Mouse (Mus musculus) fat pad, adult 2 months (tissue): ENCODE results near the gene Akap13.
A peak's percentile ranks its signal among the peaks of the same experiment; 100 is the strongest.
"Not testable (repeated sequence)": the region's sequence is repeated elsewhere in the genome, so short reads cannot be mapped to it uniquely, and the experiment has no call there.

Source experiments
- DNase-seq: peaks from one replicate; pipeline ENCODE4 v3.0.0-alpha.2; 2011; ENCODE audit warnings: low read depth, low spot score; ENCODE audit errors: extremely low read depth

The Akap13 gene

DNA sequence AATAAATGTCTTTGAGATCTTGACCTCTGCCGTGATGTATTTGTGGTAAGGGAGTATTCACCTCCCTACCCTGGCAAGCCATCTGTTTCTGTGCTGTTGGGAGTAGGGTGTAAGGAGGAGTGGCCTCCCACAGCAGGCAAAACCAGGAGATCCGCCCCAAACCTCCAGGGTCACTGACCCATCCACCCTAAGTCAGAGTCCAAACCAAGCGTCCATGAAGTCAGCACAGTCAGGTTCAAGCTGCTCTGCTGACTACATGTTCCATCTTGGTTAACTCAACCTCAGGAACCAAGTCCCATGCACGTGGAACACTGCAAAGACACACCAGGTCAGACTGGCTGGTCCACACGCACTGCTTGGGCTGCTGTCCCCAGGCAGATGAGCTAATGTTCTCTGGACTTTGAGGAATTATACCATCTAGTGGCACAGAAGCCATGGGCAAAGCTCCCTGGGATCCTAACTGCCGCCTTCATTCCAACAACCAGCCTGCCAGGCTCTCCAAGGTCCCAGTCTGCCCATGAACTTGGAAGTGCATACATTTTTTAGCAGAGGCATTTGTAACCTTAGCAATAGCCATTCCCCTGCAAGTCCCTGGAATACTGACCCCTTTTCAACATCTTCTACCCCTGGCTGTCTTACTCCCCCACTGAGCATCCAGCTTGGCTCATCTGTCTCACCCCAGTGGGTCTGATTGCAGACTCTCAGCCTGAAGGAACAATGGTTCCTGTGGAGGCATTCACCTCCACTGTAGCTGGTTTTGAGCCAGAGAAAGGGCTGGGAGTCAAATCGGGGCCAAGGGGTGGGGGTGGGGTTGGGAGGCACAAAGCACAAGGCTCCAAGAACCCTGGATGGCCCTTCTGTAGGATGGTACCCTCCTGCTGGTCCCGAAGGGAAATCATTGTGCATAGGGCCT is 299.5 kb downstream of the Akap13 start:
- DNase-seq: no peak

DNA sequence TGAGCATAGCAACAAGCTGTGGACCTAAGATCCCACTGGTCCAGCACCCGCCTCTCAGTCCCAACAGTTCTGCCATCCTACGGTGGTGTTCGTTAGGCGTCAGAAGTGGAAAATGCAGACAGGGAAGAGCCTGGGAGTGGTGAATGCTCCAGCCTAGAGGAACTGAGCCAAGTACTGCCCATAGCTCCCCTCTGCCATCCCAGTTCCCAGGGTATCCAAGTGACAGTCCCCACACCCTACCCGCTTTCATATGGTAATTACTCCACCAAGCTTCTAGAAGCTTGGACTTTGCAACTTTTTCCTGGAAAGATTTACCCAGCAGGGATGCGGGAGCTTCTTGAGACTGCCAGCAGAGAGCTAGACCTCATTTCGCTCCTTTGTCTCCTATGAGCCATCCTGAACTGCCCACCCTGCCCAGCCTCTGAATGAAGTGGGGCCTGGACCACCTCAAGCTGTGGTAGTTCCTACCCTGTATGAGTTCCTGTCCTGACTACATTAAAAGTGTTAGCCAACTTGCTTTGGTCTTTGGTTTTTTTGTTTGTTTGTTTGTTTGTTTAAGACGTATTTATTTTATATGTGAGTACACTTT is 300.6 kb downstream of the Akap13 start:
- no peak for DNase-seq

DNA sequence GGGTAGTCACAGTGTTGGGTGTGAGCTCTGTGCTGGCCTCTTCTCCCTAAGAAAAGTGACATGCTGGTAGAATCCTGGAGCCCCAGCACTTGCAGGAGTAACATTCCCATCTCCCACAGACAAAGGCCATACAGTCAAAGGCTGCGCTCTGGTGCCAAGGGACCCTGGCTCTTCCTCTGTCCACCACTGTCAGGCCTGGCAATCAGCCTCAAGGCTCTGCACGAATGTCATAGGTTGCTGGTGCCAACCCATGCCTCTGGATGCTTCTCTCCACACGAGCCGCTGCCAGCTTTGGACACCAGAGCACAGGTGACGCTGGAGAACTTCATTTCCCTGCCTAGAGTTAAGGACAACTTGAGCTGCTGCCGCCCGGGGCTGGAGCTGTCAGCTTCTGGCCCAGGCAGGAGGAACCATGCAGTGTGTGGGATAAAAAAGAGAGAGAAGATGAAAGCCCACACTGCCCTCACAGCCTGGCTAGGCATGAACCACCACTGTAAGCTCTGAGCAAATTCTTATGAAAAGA is 304.7 kb downstream of the Akap13 start:
- DNase-seq: no peak

DNA sequence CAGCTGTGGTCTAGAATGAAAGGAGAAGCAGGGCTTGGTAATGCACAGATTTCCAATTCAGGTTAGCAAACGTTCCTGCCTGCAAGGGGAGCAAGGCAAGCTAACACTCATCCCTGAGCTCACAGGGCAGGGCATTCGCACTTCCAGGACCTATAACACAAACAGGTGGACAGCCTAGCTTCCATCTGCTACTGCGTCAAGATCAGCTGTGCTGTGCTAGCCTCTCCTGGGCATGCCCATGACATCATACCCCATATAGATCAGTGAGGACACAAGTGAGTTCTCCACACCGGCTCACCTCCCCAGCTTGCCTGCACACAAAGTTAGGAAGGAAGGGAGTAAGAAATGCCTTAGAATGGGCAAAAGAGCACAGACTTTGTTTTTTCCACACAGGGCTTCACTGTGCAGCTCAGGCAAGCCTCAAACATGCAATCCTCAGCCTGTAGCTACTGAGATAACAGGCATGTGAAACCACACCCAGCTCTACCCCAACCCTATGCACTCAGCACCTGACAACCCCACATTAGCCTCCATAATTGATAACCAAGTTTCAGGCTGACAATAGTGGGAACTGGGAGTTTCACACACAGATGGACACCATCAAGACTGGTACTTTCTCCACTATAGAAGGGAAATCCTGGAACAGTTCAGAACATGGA is 305.5 kb downstream of the Akap13 start:
- not testable (repeated sequence) for DNase-seq

DNA sequence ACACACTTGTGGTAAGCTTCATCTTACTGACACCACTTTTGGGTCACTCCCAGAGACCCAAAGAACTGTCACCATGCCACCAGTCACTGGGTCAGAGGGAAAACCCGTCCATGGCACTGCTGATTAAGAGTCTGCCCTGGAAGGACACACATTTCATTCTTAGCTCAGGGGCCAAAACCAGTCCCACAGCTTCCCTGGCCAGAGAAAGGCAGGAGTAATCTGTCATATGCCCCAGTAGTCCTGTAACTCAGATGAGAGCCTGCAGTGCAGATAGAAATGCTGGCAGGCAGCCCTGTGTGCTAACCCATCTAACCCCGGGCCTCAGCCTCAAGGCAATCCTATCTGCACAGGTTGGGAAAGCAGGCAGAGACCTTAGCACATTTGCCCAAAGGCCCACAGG is 306.9 kb downstream of the Akap13 start:
- peak; percentile 28 for DNase-seq

DNA sequence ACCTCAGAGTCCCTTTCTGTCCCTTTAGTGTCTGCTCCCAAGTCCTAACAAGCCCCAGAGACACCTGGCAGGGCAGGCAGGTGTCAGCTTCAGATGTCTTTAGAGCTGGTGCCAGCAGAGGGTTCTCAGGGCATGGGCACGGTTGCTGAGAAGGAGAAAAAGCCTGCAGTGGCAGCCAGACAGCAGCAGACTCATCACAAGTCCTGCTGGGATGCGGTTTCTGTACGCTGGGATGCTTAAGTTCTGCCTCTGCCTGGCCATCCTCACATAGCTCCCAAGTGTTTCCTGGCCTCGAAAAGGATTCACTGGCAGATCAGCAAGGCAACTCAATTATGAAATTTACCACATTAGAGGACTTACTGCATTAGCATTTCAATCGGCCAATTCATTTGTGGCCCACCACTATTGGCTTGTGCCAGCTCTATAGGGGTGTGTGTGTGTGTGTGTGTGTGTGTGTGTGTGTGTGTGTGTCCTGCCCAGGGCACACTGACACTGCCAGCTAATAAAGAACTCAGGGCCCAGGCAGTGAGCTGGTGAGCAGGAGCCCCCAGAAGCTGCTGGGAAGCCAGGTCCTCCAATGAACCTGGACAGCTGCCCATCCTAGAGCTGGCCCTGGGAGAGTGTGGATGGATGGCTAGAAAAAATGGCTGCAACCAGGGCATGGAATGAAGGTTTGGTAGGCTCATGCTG is 311.9 kb downstream of the Akap13 start:
- not testable (repeated sequence) for DNase-seq

DNA sequence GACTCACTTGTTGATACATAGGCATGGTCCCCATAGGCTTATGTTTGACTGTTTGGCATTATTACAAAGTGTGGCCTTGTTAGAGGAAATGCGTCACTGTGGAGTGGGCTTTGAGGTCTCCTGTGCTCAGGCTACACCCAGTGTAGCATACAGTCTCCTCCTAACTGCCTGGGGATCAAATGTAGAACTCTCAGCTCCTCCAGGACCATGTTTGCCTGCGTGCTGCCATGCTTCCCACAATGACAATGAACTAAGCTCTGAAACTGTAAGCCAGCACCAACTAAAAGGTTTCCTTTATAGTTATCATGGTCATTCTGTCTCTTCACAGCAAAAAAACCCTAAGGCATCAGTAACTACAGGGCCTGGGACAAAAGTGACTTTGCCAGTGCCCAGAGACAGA is 312.8 kb downstream of the Akap13 start:
- DNase-seq: no peak

DNA sequence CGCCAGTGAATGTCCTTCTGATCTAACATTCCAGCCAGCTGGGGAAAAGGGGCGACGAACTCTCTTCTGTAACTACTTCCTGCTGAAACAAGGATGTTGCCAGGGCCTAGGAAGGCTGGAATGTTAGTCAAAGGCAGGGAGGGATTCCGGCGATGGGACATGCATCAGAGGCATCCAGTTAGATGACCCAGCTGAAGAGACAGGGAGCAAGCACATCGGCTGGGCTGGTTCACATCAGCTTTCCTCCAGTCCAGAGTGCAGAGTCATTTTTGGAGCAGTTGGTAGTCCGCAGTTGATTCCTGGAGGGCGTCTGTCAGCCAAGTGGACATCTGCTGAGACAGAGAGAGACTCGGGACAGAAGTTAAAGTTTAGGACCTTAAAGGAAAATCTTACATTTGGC is 314.6 kb downstream of the Akap13 start:
- no peak for DNase-seq

DNA sequence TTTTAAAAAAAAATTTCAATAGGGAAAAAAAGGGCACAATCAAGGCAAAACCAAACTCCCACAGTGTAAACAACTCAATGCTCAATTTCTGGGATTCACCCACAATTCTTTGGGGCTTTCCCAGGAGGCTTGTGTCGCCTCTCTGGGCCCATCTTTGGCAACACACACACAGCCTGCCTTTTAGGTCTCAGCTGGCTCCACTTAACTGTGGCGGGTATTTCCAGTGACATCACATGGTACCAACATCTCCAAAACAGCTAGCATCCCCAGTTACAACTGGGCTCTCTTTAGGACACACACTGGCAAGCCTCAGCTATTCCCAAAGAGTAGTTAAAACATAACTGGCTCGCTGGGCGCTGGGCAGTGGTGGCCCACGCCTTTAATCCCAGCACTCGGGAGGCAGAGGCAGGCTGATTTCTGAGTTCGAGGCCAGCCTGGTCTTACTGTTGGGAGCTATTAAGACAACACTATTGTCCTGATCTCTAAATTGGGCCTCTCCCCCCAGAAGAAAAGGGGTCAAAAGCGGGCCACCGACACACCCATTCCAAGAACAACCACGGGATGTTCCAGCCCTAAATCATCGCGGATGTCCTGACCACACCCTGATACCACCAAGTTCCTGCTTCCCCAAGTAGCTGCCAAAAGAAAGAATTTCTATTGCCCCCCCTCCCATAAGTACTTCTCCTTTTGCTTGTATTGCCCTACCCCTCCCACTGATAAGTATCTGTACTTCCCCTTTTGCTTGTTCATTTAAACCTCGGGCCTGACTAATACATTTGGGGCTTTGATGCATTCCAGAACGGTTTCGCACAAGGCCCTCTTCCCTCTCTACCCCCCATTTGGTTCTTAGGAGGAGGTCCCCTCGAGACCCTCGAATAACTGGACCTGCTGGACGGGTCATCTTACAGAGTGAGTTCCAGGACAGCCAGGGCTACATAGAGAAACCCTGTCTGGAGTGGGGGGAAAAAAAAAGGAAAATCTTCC is 319.1 kb downstream of the Akap13 start:
- not testable (repeated sequence) for DNase-seq

DNA sequence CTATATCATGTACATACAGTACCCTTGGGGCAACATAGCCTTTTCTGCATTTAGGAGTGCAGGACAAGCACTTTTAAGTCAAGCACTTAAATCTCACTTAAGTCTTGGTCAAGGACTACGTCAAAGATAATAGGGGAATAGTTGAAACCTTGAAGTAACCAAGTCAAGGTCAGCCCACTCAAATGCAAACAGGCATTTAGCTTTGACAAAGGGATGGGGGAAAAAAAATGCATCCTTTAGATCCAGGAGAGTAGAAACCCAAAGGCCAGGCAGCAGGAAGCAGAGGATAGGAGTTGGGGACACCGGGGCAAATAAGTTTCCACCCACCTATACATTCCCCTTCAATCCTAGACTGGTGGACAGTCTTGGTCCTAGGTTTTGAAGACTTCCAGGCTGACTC is 322.7 kb downstream of the Akap13 start:
- DNase-seq: no peak

DNA sequence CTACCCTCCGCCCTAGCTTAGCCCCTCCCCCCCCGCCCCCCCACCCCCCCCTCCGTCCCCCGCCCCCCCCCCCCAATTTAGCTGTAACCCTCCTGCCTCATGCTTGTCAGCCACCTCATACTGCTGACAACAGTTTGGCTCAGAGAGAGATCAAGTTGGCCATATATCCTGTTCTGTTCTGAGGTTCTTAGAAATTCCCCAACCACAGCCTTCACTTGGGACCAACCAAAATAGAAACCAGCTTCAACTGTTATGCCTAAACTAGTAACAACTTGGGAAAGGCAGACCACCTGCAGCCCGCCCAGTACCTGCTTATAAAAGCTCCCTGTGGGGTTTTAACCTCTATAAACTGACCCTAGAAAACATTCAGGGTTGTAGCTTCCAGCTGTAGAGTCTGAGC is 325.5 kb downstream of the Akap13 start:
- no peak for DNase-seq

DNA sequence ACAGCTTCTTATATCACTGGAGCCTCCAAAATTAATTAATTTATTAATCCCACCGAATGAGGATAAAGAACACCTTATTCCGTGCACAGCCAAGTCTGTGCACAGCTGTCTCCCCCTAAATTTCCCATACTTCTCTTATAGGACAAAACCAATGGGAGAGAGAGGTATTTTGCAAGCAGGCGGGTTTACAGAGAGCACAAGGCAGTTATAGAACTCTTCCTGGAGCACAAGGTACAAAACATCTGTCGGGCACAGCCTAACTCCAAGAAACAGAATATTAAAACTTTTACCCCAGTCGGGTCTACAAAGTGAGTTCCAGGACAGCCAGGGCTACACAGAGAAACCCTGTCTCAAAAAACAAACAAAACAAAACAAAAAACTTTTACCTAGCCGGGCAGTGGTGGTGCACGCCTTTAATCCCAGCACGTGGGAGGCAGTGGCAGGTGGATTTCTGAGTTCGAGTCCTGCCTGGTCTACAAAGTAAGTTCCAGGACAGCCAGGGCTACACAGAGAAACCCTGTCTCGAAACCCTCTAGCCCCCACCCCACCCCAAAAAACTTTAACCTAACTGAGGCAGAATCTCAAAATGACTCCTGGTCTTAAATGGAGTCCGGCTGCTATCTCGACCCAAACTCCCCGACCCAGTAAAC is 326.1 kb downstream of the Akap13 start:
- no peak for DNase-seq

DNA sequence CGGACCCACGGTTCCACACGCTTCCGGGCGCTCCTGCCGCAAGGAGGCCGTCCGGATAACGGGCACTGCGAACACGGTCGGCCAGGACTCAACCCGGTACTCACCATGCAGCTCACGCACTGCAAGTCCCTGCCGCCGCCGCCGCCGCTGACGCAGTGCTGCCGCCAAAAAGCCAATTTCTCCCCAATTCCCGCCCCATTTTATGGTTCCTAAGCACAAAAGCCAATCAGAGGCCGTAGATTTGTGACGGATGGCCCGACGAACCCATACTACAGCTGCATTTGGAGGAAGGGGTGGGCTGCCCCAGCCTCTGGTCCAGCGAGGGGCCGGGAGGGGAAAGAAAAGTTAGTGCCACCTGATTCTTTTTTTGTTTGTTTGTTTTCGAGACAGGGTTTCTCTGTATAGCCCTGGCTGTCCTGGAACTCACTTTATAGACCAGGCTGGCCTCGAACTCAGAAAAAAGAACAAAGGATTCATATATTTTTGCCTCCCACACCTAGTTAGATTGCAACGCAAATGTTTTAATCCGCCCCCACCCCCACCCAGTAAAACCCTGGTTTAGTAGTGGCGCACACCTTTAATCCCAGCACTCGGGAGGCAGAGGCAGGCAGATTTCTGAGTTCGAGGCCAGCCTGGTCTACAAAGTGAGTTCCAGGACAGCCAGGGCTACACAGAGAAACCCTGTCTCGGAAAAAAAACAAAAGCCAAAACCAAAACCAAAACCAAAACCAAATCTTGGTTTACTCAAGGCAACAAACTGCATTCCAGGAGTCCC is 326.8 kb downstream of the Akap13 start:
- DNase-seq: peak; percentile 14

DNA sequence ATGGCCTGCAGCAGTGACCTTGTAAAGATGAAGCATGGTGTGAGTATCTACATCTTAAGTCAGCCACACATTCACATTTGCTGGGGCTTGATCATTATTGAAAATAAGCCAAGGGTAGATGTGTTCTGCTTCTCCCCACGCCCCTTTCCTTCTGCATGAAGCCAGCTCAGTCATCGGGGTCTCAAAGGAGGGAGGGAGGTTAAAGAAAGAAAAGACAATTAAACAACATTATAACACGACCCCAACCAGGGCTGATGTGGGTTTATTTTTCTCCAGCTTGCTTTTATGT is 327.3 kb downstream of the Akap13 start:
- DNase-seq: no peak

DNA sequence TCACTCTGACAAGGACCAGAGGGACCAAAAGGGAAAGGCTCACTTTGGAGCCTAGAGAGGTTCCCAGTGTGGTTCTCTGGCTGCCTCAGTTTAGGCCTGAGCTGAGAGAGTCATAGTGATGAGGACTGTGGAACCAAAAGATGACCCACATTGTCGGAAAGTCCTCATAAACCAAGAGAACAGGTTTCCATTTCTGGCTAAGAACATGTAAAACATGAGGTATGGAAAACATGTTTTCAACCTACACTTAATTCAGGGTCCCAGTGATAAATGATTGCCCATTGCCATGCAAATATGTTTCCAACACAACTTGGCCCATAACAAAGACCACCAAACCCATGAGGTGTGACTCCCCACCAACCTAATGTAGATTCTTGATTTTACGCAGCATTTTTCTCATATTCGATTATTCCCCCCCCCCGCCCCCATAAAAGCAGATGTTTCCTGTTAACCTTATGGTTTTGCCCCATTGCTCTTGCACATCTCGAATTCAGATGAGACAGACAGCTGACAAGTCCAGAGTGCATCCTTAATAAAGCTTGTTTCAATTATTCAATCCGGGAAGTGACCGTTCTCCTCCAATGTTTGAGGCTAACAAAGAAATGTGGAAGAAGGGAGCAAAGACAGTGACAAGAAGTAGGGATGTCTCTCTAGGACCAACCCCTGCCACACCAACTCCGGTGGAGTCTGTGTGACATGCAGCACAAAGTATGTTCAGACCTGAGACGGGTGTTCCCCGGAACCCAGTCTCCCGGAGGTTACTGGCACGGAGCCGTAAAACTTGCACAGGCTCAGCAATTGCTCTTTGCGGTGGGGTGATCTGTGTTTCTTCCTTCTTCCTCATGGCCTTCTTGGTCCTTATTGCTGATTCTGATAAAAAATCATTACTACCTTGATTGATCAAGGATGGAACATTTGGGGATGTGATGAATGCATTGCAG is 330.3 kb downstream of the Akap13 start:
- DNase-seq: no peak

DNA sequence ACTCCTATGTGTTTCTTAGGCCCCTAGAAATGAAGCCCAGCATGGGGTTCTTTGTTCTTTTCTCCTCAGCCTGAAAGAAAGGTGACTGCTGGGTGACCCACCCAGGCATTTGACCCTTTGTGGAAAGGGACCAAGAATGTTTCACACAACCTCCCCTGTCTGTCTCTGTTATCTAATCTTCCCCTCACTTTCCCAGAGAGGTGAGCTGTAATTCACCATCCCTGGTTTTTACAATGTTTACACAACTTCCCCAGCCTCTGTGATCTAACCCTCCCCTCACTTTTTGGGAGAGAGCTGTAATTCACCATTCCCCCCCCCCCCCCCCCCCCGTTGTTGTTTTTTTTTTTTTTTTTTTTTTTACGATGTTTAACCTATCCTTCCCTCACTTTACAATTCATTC is 331.5 kb downstream of the Akap13 start:
- DNase-seq: no peak

DNA sequence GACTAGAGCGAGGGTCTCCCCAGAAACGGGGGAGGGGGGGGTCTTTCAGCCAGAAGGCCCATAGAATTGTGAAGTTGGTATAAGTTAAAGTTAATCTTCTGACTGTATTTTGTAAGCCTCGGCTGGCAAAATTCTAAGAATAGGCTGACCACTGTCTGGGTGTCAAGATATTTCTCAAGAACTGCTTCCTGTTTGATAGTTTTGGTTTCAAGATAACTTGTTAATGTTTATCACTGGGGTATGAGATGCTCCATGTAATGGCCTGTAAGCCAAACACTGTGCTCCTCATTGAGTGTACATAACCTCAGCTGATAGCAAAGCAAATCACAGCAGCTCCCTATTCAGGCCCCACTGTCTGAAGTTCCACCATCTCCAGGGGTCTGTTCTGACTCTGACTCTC is 332.0 kb downstream of the Akap13 start:
- DNase-seq: no peak
